Mouse (Mus musculus) megakaryocyte, embryonic 14.5 days (primary cell): ENCODE measurements at regions not wholly inside any gene's neighbourhood (a gene's known extent, or its start where the extent isn't known, plus 50 kb on each side); places are given as distances from the start of the nearest gene placed in this dataset.

Source experiments
- FLI1 ChIP-seq: IDR thresholded peaks from 2 replicates; pipeline ENCODE4 v1.6.1; 2012; ENCODE audit warnings: low read length, inconsistent platforms, mixed read lengths
- GATA1 ChIP-seq: IDR thresholded peaks from 3 replicates; pipeline ENCODE4 v1.6.1; 2012; ENCODE audit warnings: mixed read lengths, low read length, inconsistent platforms, borderline replicate concordance

DNA sequence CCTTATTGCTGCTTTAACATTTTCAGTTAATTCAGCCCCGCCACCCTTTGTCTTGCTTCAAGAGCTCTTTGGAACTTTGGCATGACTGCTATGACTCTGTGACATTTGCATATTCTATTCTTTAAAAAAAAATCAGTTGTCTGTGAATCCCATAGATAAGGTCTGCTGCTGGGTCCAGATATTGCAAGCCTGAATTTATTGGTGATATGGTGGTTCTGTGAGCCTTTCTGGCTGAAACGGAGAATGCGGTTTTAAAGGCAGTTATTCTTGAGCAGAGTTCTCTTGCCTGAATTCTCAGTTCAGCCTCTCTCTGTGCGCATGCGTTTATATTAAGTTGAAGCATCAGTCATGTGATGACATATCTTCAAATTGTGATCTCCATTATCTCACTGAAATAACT is 560.7 kb downstream of the Cdh9 start:
- TF ChIP-seq GATA1 (no peak), FLI1 (no peak)
